Mouse (Mus musculus) forelimb bud, embryonic 11.5 days (tissue): ENCODE results near the gene Habp4.

ENCODE experiments used
- DNase-seq: peaks from one replicate; pipeline ENCODE4 v3.0.0-alpha.2; 2012; ENCODE audit warnings: low read depth, low spot score

Gene Habp4

DNA sequence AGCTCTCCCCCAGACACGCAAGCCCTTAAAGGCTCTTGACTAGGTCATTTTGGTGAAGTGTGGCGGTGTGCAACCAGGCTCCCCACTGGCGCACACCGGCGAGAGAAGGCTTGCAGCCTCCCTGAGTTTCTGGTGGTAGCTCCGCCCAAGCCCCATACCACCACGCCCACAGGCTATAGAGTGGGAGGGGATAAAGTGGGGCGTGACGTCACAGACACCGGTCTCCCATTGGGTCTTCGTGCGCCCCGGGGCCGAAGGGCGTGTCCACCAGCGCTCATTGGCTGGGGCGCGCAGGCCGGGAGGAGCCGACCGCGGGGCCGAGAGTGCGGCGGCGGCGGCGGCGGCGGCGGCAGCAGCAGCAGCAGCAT, at the start of gene Habp4:
TSS of gene Habp4 (plus strand) at position 277 of the 368 bp plus-strand sequence.
- peak; percentile 98 for DNase-seq

DNA sequence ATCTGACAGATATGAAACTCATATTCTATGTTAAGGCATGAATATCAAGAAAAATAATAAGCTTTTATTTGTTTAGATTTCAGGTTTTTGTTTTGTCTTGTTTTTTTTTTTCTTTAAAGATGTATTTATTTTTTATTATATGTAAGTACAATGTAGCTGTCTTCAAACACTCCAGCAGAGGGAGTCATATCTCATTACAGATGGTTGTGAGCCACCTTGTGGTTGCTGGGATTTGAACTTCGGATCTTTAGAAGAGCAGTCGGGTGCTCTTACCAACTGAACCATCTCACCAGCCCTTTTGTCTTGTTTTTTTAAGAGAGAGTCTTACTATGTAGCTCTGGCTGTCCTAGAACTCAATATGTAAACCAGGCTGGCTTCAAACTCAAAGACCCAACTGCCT, 44.2 kb upstream of the Habp4 start:
- no peak for DNase-seq

DNA sequence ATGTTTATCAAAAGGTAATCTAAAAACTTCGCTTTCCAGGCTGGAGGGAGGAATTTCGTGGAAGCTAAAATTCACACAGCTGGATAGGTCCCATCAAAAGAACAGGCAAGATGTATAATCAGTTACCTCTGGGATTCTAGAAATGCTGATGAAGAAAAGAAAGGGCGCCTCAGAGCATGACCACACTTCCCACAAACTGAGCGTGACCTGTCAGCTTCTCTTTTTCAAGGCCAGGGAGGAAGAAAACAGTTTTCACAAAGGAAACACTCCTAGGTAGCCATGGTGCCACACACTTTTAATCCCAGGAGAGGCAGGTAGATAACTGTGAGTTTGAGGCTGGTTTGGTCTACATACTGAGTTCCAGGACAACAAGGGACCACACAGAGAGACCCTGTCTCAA, 40.9 kb upstream of the Habp4 start:
- DNase-seq: no peak

GRCm38 (mm10) chr13:64123491-64124188, 38.0 kb upstream of the Habp4 start:
- no peak for DNase-seq

- no peak for DNase-seq
Observed at GRCm38 (mm10) chr13:64124886-64125285, 36.7 kb upstream of the Habp4 start.

GRCm38 (mm10) chr13:64126316-64126715, 35.3 kb upstream of the Habp4 start:
- DNase-seq: no peak

GRCm38 (mm10) chr13:64128858-64129615, 32.6 kb upstream of the Habp4 start, which contains the start of gene Slc35d2:
Gene Slc35d2 (minus strand): TSS chr13:64129368.
- DNase-seq: no peak

GRCm38 (mm10) chr13:64129616-64130375, 31.8 kb upstream of the Habp4 start:
- no peak for DNase-seq

DNA sequence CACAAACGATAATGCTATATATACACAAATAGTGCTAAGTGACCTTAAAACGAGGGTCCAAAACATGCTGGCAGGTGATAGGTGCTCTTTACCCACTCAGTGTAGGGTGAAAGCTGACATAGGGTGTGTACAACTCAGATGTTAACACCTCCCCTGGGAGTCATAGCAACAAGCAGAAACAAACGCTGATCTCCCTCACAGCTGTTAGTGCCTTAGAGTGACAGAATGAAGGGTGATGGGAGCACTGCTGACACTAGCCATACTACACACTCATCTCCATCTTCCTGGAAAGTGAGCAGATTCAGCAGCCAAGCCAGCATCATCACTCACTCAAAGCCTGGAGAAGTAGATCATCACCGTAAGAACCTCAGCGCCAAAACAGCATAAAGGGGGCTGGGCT, 11.5 kb upstream of the Habp4 start:
- DNase-seq: no peak

DNA sequence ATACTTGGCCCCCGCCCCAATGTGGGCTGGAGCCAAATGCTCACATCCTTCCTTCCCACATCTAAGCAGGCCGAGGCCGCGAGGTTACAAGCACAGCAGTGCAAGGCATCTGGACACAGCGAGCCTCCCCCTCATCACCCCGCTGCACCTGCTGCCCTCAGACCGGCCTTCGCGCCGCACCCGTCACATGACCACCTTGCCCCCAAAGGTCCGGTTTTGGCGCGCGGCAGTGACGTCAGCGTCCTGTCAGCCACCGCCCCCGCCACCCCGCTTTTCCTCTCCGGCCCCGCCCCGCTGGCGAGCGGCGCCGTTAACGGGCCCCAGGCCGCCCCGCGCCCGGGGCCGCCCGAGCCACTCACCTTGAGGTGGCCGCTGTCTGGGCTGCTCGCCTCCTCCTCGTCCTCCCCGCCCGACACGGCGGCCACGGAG, 9.4 kb upstream of the Habp4 start:
- peak; percentile 74 for DNase-seq

DNA sequence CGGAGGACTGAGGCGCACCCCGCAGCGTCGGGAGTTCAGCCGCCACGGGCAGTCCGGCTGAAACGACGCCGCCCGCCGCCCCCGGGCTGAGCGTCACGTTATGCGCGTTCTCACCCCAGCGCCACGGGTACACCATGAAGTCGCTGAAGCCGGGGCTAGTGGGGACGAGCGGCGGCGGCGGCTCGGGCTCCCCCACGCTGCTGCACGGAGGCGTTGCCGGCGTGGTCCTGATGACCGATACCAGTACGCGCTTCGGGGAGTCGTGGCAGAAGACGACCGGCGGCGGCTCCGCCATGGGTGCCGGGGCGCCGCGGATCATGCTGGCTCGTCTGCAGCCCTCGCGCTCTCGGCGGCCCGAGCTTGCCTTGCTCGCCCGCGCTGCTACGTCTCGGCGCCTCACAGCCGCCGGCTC, 8.9 kb upstream of the Habp4 start:
- no peak for DNase-seq

DNA sequence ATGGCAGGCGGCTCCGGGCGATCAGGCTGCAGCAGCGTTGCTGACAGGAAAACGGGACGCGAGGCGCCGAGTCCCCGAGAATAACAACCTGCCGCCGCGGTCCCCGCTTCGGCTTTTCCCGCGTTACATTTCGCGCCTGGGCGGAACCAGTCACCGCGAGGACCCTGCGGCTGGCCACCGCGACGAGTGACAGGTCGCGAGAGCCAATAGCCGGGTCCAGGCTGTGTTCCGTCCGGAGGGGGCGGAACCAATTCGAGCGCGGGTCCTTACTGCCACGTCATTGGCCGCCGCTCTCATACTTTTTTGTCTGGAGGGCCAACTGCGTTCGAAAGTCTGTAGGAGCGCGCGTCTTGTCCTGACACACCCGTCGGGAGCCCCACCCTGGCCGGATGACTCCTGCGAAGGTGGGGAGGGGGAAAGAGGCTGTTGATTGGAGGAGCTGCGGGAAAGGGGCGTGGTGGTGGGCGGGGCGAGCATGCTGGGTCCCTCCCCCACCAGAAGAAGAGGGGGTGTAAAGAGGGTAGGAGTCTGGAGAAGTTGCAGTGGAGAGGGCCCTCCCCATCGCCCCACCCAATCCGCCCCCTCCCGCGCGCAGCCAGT, 8.4 kb upstream of the Habp4 start, which contains the start of gene Zfp367:
TSS of gene Zfp367 (minus strand) at position 120 of the 600 bp plus-strand sequence.
- peak; percentile 98 for DNase-seq

- DNase-seq: no peak
Observed at GRCm38 (mm10) chr13:64153751-64154267, 7.8 kb upstream of the Habp4 start.

DNA sequence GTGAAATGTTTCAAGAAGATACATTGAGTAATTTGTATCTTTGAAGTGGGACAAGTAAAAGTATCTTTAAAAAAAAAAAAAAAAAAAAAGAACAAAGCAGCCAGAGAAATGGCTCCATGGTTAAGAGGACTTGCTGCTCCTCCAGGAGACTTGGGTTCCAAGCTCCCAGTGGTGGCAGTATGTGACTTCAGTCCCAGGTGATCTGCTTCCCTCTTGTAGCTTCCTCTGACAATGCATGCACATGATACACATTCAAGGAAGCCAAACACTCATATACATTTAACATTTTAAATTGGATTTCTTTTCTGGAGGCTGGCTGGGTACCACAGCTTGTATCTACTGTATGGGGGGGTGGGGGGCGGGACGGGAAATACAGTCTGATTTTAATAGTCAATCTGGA, 7.0 kb upstream of the Habp4 start:
- no peak for DNase-seq

DNA sequence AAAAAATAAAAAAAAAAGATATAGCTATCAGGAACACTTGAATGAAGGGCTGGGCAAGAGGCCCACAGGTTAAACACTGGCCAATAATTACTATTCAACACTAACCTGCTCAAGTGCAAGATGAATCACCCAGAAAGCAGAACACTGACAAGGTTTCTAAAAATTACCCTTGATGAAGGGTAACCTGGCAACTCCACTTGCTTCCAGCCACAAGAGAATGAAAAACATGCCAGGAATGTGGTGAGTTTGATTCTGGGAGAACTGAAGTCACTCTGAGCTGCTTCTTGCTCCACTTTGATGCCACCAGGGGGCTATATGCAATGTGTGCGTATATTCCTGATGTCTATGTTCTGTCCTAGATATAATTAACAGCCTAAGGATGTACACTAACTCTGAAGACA, 6.5 kb upstream of the Habp4 start:
- peak; percentile 59 for DNase-seq

DNA sequence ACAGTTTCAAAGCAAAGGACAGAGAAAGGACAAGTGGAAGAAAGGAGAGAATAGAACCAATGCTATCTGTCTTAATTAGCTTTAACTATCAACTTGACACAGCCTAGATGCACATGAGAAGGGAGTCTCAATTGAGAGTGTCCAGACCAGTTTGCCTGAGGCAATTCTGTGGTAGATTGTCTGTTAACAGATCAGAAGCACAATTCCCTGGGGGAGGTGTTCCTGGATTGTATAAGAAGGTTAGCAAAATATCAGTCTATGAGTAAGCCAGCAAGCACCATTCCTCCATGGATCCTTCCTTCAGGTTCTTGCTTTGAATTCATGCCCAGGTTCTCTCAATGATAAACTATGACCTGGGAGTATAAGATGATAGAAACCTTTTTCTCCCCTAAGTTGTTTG, 4.7 kb upstream of the Habp4 start:
- DNase-seq: no peak

GRCm38 (mm10) chr13:64161916-64162611, 440 bp downstream of the Habp4 start:
- DNase-seq: no peak

DNA sequence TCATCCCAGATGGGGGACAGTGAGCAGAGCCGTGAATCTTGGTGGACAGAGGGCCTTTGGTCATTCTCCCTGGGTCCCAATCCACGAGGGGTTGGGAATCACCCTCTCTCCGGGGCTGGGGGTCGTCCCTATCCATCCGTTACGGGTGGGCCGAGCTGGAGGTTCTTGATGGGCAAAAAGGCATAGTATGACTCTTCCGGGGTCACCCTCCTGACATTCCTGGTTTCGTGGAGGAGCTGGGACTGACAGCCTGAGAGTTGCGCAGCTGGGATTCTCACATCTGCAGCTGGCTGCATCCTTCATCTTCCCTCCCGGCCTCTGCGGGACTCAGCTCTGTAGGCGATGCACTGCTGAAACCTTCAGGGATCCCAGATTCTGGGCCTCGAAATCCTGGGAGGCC, 1.0 kb downstream of the Habp4 start:
- no peak for DNase-seq

- no peak for DNase-seq
Observed at GRCm38 (mm10) chr13:64163147-64163715, 1.6 kb downstream of the Habp4 start.

DNA sequence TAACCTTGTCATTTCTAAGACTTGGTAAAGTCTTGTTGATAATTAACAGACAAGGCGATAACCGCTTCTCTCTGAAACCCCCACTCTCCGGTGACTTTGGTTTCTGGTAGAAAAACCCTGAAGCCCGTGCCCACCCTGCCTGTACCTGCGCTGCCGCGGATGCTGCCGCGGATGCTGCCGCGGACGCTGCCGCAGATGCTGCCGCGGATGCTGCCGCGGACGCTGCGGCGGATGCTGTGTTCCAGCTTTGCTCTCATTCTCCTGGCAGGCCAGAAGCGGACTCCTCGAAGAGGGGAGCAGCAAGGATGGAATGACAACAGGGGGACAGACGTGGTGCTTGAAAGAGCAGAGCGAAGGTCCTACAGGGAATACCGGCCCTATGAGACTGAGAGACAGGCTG, 8.1 kb downstream of the Habp4 start:
- DNase-seq: no peak

DNA sequence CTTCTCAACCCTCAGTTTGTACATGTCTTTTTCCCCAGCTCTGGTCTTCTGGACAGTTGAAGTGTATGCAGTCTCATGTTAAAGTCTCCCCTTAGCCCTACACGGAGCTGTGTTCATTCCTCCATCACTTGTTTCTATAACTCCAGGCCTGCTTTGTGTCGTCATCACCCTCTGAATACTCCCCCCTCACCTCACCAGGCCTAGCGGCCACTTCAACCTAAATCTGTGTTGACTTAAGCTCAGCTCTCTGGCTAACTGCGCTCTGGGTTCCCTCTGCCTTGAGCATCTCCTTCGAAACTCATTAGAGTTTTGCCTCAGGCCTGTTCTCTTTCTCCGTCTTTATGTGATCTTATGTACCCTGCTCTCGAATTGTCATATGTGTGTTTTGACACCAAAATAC, 16.4 kb downstream of the Habp4 start:
- no peak for DNase-seq
